Mouse (Mus musculus): ENCODE measurements around the gene Nwd1.
"Not testable (repeated sequence)": the region's sequence is repeated elsewhere in the genome, so short reads cannot be mapped to it uniquely, and the experiment has no call there.

The Nwd1 gene

GRCm38 (mm10) chr8:72646060-72646767 is at the start of gene Nwd1:
TSS of gene Nwd1 (plus strand) at chr8:72646711.
- peak; percentile 55 to 72 for DNase-seq (ENCODE audit: low spot score in 2 of 2)

GRCm38 (mm10) chr8:72642885-72643284 is 3.6 kb upstream of the Nwd1 start:
- DNase-seq (ENCODE audit: low spot score in 2 of 2) = no peak

GRCm38 (mm10) chr8:72644601-72645000 is 1.9 kb upstream of the Nwd1 start:
- DNase-seq (ENCODE audit: low spot score in 2 of 2) = no peak

GRCm38 (mm10) chr8:72646768-72647143 is 245 bp downstream of the Nwd1 start:
- DNase-seq (ENCODE audit: low spot score in 2 of 2) = no peak

GRCm38 (mm10) chr8:72650697-72651096 is 4.2 kb downstream of the Nwd1 start:
- DNase-seq (ENCODE audit: low spot score in 2 of 2) = no peak

DNA sequence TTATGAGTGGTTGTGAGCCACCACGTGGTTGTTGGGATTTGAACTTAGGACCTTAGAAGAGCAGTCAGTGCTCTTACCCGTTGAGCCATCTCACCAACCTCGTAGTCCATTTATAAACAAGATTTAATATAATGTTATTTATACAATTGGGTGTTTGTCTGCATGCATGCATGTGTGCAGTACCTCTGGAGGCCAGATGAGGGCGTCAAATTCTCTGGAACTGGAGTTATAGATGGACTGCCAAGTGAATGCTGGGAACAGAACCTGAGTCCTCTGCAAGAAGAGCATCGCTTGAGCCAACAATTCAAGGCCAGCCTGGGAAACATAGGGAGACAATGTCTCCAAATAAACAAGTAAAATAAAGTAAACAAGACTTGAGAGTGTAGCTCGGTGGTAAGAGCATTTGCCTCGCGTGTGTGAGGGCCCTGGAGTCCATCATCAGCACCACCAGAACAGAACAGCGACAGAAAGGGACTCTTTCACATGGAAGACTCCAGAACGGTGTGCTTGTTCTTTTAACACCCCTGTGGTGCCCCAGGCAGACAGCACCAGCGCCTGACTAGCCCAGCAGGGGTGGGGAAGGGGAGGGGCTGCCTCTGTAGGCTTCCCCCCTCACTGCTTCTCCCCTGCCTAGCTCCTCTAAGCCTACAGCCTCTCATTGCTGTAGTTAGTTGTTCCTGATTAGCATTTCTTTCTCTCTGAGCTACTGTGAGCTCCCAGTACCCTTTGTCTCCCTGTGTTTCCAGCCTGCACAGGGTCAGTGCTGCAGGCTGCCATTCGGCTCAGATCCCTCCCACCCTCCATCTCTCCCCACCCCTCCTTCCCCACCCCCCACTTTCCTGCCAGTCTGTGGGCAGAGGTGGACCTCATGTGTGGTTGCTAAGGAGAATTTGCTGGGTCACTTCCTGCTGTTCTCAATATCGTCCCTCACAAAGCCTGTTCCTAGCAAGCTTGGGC is 8.3 kb downstream of the Nwd1 start:
- no peak for DNase-seq (ENCODE audit: low spot score in 2 of 2)

- no peak for DNase-seq (ENCODE audit: low spot score in 2 of 2)
These were observed 9.0 kb downstream of the Nwd1 start for GRCm38 (mm10) chr8:72655522-72655912.

DNA sequence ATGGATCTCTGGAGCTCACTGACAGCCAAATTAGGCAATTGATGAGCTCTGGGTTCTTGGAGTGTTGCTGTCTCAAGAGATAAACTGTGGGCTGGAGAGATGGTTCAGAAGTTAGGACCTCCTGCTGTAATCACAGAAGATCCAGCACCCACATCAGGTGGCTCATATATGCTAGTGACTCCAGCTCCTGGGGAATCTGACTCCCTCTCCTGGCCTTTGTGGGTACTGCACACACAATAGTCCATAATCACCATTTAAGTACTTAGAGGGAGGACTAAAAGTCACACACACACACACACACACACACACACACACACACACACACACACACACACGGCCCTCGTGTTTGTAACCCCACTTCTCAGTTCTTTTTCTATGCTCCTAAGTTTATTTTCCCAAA is 13.5 kb downstream of the Nwd1 start:
- no peak for DNase-seq (ENCODE audit: low spot score in 2 of 2)

GRCm38 (mm10) chr8:72664107-72664652 is 17.7 kb downstream of the Nwd1 start:
- no peak for DNase-seq (ENCODE audit: low spot score in 2 of 2)

DNA sequence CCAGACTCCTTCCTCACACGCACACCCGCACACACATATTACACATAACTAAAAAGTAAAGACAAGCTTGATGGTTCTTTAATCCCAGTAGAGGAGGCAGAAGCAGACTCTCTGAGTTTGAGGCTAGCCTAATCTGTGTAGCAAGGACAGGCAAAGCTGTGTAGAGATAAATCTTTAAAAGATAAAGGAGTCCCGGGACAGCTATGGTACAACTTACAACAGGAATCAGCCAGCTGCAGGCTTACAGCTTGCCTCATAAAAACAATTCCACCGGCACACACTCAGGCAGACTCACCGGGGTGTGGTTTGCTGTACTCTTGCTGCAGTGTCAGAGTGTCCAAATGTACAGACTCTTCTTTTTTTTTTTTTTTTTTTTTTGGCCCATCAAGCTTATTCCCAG is 18.2 kb downstream of the Nwd1 start:
- no peak for DNase-seq (ENCODE audit: low spot score in 2 of 2)

- no peak for DNase-seq (ENCODE audit: low spot score in 2 of 2)
These were observed 18.9 kb downstream of the Nwd1 start for GRCm38 (mm10) chr8:72665405-72665804.

GRCm38 (mm10) chr8:72668925-72669324 is 22.4 kb downstream of the Nwd1 start:
- DNase-seq (ENCODE audit: low spot score in 2 of 2) = no peak

GRCm38 (mm10) chr8:72672802-72673201 is 26.3 kb downstream of the Nwd1 start:
- DNase-seq (ENCODE audit: low spot score in 2 of 2) = no peak

DNA sequence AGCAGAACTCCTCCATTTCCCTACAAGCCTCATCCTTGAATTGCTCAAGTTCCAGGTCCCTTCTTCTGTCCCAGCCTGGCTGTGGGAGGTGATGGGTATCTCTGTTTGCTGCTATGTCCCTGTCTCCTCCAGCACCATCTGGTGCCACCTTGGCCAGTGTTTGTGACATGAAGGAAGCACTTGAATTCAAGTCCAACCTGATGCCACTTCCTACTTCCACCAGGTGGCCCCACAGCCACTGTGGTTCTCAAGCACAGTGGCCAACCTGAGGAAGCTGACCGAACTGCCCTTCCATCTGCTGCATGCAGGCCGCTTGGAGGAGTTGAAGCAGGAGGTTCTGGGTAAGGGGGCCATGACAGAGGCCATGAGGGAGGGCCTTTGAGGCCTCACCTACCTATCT is 27.7 kb downstream of the Nwd1 start:
- no peak for DNase-seq (ENCODE audit: low spot score in 2 of 2)

DNA sequence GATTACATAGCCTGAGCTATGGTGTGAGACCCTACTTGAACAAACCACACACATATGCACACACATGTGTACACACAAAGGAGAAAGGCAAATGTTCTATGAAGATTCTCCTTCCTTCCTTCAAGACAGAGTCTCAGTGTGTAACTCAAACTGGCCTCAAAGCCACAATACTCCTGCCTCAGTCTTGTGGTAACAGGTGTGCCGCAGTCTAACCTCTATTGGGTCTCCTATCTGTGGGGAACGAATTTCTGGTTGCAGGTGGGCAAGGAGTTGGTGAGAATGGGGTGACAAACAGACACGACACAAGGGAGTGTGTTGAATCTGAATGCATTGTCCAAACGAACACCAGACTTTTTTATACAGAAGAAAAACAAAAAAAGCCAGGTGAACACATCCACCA is 29.9 kb downstream of the Nwd1 start:
- no peak for DNase-seq (ENCODE audit: low spot score in 2 of 2)

DNA sequence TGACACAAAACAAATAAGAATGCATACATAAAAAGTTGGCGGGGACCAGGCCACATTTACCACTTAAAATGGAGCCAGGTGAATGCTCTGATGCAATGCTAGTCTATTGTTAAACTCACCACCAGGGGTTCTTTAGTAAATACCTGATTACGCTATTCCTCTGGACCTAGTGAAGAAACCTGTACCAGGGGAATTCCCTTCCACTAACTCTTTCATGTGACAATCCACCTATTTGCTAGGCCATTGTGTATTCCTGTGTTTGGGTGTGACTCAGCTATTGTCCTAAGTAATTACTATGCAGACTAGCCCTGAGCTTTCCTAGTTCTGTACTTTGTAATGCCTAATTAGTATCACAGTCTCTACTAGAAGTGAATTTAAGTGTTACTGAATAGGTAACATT is 30.3 kb downstream of the Nwd1 start:
- DNase-seq (ENCODE audit: low spot score in 2 of 2) = not testable (repeated sequence)

- DNase-seq (ENCODE audit: low spot score in 2 of 2) = no peak
These were observed 30.8 kb downstream of the Nwd1 start for GRCm38 (mm10) chr8:72677331-72677730.

DNA sequence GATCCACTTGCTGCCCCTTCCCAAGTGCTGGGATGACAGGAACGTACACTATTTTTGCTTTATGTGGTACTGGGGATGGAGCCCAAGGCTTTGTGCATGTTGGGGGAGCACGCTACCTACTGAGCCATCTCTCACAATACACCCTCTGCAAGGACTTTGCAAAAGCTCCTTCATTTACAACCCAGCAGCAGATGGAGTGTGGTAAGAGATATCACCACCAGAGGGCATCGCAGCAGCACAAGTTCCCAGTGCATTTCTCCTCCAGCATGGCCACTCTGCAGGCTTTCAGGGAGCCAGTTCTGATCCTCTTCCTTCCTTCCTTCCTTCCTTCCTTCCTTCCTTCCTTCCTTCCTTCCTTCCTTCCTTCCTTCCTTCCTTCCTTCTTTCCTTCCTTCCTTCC is 33.6 kb downstream of the Nwd1 start:
- DNase-seq (ENCODE audit: low spot score in 2 of 2) = peak; percentile 42 to 69

- DNase-seq (ENCODE audit: low spot score in 2 of 2) = no peak
These were observed 35.7 kb downstream of the Nwd1 start for GRCm38 (mm10) chr8:72682051-72682687.

- no peak for DNase-seq (ENCODE audit: low spot score in 2 of 2)
These were observed 36.6 kb downstream of the Nwd1 start for GRCm38 (mm10) chr8:72683010-72683521.

DNA sequence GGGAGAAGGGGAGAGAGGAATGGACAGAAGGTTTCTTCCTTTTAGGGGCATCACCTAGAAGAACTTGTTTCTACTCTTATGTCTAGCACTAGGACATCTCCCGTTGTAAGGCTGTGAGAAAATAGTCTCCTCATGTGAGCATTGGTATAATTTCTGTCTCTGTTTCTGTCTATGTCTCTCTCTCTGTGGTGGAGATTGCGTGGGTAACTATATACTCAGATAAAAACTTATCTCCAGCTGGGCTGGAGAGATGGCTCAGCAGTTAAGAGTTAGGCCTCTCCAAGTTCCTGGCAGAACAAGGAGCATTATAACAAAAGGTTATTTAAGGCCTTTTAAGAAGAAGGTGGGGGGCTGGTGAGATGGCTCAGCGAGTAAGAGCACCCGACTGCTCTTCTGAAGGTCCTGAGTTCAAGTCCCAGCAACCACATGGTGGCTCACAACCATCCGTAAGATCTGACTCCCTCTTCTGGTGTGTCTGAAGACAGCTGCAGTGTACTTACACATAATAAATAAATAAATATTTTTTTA is 37.1 kb downstream of the Nwd1 start:
- not testable (repeated sequence) for DNase-seq (ENCODE audit: low spot score in 2 of 2)

Measured in spleen, postnatal 4 days (tissue).